Mouse (Mus musculus): ENCODE data around the gene Arrdc5.
"Not testable (repeated sequence)": the region's sequence is repeated elsewhere in the genome, so short reads cannot be mapped to it uniquely, and the experiment has no call there.

DNA sequence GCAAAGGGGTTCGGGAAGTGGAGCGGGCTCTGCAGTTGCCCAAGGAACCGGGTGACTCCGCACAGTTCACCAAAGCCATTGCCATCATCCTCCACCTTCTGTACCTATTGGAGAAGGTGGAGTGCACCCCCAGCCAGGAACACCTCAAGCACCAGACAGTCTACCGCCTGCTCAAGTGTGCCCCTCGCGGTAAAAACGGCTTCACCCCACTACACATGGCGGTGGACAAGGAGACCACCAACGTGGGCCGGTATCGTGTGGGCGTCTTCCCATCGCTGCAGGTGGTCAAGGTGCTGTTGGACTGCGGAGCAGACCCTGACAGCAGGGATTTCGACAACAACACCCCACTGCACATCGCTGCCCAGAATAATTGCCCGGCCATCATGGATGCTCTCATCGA is 41.8 kb downstream of the Arrdc5 start:
- not testable (repeated sequence) for TF ChIP-seq CTCF (conservative IDR thresholded peaks at IDR 0.05; ENCODE audit: insufficient read depth, insufficient read length, low read depth, low read length); POLR2A (IDR thresholded peaks at IDR 0.05; ENCODE audit: low read depth, low read length)
